Mouse (Mus musculus): ENCODE data around the gene Sptan1. TPM values are rescaled to one million over a fixed set of nuclear protein-coding genes. Genes with fewer than 3 reads are reported as not detected.

The Sptan1 gene
- polyA plus RNA-seq (2015; fragmentation: Nextera tagmentation; extraction: Ambion mirVana), result 58.6 and 60.9 TPM in 2 replicates

DNA sequence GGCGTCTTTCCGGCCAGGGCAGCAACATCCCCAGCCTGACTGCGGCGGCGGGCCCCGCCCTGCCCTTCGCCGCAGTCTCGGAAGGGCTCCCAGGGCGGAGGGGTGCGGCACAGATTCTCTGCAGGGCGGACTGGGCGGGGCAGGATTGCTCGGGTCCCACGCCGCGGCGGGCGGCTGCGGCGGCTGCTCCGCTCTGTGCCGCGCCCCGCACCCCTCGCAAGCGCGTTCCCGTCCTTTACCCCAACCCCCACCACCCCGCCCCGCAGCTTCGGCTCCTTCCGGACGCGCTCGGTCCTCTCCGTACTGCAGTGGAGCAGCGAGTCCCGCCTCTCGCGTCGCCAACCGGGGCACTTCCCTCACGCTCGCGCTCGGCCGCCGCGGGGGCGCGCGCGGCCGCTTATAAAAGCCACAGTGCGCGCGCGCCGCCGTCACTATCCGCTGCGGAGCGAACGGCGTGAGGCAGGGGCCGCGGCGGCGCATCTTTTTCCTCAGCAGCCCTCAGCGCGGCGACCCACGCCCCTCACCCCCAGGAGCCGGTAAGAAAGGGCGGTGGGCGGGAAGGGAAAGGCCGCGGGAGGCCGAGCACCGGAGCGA, at the start of gene Sptan1:
Gene Sptan1 (plus strand): TSS at position 311 of the 594 bp plus-strand sequence.
- H3K4me3 ChIP-seq (ENCODE audit: low read depth, low read length), result peak within 1 kb of the TSS; percentile 94
- H3K27ac ChIP-seq (ENCODE audit: low read depth, low read length), result peak within 1 kb of the TSS; percentile 90
- peak; percentile 98 for ATAC-seq
- H3K4me2 ChIP-seq (replicated peaks; ENCODE audit: low read depth), result peak within 1 kb of the TSS; percentile 81
- TF ChIP-seq CTCF (IDR thresholded peaks at IDR 0.05; ENCODE audit: low read depth), result no peak
- no peaks in the 10 kb centered on the region for H3K9me3 ChIP-seq (ENCODE audit: control insufficient read depth)
- H3K27me3 ChIP-seq (replicated peaks; ENCODE audit: control insufficient read depth, insufficient read depth, low read length), result no peaks in the 10 kb centered on the region
- H3K4me1 ChIP-seq (replicated peaks; ENCODE audit: control insufficient read depth, insufficient read depth, low read length), result peaks cover 20% of the 10 kb centered on the region
- H3K9ac ChIP-seq (ENCODE audit: low read depth, low read length), result peak within 1 kb of the TSS; percentile 91
- H3K36me3 ChIP-seq (ENCODE audit: control insufficient read depth, insufficient read depth), result peaks cover 4% of the 10 kb centered on the region; the same call in 1 of the 2 replicates
- under 1% methylated on average over 74 of the region's 82 CpGs for WGBS

- TF ChIP-seq CTCF (IDR thresholded peaks at IDR 0.05; ENCODE audit: low read depth), result no peak
- Histone ChIP-seq H3K36me3 (ENCODE audit: control insufficient read depth, insufficient read depth) (peaks cover 76% of the 10 kb centered on the region), H3K9me3 (ENCODE audit: control insufficient read depth) (no peaks in the 10 kb centered on the region), H3K27ac (ENCODE audit: low read depth, low read length) (0 out of 2 replicates have a peak overlapping the region, but pooled peaks have one; percentile 15), H3K9ac (ENCODE audit: low read depth, low read length) (no peak overlapping the region), H3K4me3 (ENCODE audit: low read depth, low read length) (no peak overlapping the region), H3K4me2 (replicated peaks; ENCODE audit: low read depth) (no peak overlapping the region), H3K27me3 (replicated peaks; ENCODE audit: control insufficient read depth, insufficient read depth, low read length) (no peaks in the 10 kb centered on the region), H3K4me1 (replicated peaks; ENCODE audit: control insufficient read depth, insufficient read depth, low read length) (no peaks in the 10 kb centered on the region)
- ATAC-seq, result no peak
- 81% methylated on average over 11 of the region's 11 CpGs for WGBS
Observed at GRCm38 (mm10) chr2:29917621-29918020, 47.7 kb upstream of the Sptan1 start.

DNA sequence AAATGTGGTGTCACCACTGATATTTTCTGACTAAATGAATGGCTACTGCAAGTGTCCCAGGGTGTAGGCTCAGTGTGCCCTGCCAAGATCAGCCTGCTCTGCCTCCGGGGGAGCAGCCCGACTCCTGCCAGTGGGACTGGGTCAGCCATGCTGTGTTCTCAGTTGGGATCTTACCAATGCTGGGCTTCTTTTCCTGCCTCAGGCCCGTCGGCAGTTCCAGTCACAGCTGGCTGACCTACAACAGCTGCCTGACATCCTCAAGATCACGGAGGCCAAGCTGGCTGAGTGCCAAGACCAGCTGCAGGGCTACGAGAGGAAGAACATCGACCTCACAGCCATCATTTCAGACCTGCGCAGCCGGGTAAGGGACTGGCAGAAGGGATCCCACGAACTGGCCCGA, 43.3 kb upstream of the Sptan1 start:
- ATAC-seq, result no peak
- H3K9me3 ChIP-seq (ENCODE audit: control insufficient read depth), result no peaks in the 10 kb centered on the region
- 45% methylated on average over 11 of the region's 11 CpGs for WGBS
- H3K4me3 ChIP-seq (ENCODE audit: low read depth, low read length), result no peak overlapping the region
- H3K27ac ChIP-seq (ENCODE audit: low read depth, low read length), result no peak overlapping the region
- H3K4me1 ChIP-seq (replicated peaks; ENCODE audit: control insufficient read depth, insufficient read depth, low read length), result no peaks in the 10 kb centered on the region
- no peak for TF ChIP-seq CTCF (IDR thresholded peaks at IDR 0.05; ENCODE audit: low read depth)
- no peak overlapping the region for H3K9ac ChIP-seq (ENCODE audit: low read depth, low read length)
- H3K27me3 ChIP-seq (replicated peaks; ENCODE audit: control insufficient read depth, insufficient read depth, low read length), result no peaks in the 10 kb centered on the region
- H3K4me2 ChIP-seq (replicated peaks; ENCODE audit: low read depth), result no peak overlapping the region
- H3K36me3 ChIP-seq (ENCODE audit: control insufficient read depth, insufficient read depth), result peaks cover 66% of the 10 kb centered on the region

- H3K27ac ChIP-seq (ENCODE audit: low read depth, low read length), result no peak overlapping the region
- H3K9me3 ChIP-seq (ENCODE audit: control insufficient read depth), result no peaks in the 10 kb centered on the region
- H3K4me1 ChIP-seq (replicated peaks; ENCODE audit: control insufficient read depth, insufficient read depth, low read length), result no peaks in the 10 kb centered on the region
- H3K9ac ChIP-seq (ENCODE audit: low read depth, low read length), result no peak overlapping the region
- no peak overlapping the region for H3K4me2 ChIP-seq (replicated peaks; ENCODE audit: low read depth)
- TF ChIP-seq CTCF (IDR thresholded peaks at IDR 0.05; ENCODE audit: low read depth), result no peak
- peaks cover 78% of the 10 kb centered on the region for H3K36me3 ChIP-seq (ENCODE audit: control insufficient read depth, insufficient read depth)
- no peak overlapping the region for H3K4me3 ChIP-seq (ENCODE audit: low read depth, low read length)
- WGBS, result 83% methylated on average over 5 of the region's 5 CpGs
- no peak for ATAC-seq
- no peaks in the 10 kb centered on the region for H3K27me3 ChIP-seq (replicated peaks; ENCODE audit: control insufficient read depth, insufficient read depth, low read length)
Observed at GRCm38 (mm10) chr2:29926542-29926941, 38.8 kb upstream of the Sptan1 start.

- ATAC-seq, result no peak
- Histone ChIP-seq H3K9me3 (ENCODE audit: control insufficient read depth) (no peaks in the 10 kb centered on the region), H3K4me1 (replicated peaks; ENCODE audit: control insufficient read depth, insufficient read depth, low read length) (no peaks in the 10 kb centered on the region), H3K27me3 (replicated peaks; ENCODE audit: control insufficient read depth, insufficient read depth, low read length) (no peaks in the 10 kb centered on the region), H3K36me3 (ENCODE audit: control insufficient read depth, insufficient read depth) (peaks cover 53% of the 10 kb centered on the region), H3K27ac (ENCODE audit: low read depth, low read length) (no peak overlapping the region), H3K9ac (ENCODE audit: low read depth, low read length) (no peak overlapping the region), H3K4me2 (replicated peaks; ENCODE audit: low read depth) (no peak overlapping the region), H3K4me3 (ENCODE audit: low read depth, low read length) (no peak overlapping the region)
- no peak for TF ChIP-seq CTCF (IDR thresholded peaks at IDR 0.05; ENCODE audit: low read depth)
- WGBS, result 86% methylated on average over 10 of the region's 10 CpGs
Observed at GRCm38 (mm10) chr2:29930506-29930905, 34.9 kb upstream of the Sptan1 start.

DNA sequence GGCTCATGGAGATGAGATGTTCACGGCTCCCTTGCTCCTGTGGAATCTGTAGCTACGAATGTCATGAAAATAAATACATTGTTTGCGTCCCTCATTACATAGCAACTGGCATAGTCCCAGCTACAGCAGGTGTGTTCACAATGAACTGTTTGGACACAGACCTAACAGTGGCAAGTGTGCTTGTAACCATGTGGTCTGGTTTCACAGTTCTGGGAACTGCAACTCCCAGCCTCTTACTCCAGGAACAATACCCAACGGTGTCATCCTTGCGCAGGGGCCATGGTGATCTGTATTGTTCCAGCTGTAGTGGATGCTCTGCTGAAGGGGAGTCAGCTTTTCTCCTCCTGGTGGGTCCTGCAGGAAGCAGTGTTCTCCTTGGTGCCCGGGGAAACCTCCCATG, 34.2 kb upstream of the Sptan1 start:
- H3K4me3 ChIP-seq (ENCODE audit: low read depth, low read length), result no peak overlapping the region
- 88% methylated on average over 6 of the region's 6 CpGs for WGBS
- no peak overlapping the region for H3K9ac ChIP-seq (ENCODE audit: low read depth, low read length)
- H3K27me3 ChIP-seq (replicated peaks; ENCODE audit: control insufficient read depth, insufficient read depth, low read length), result no peaks in the 10 kb centered on the region
- H3K9me3 ChIP-seq (ENCODE audit: control insufficient read depth), result no peaks in the 10 kb centered on the region
- no peak overlapping the region for H3K4me2 ChIP-seq (replicated peaks; ENCODE audit: low read depth)
- ATAC-seq, result no peak
- H3K36me3 ChIP-seq (ENCODE audit: control insufficient read depth, insufficient read depth), result peaks cover 46% of the 10 kb centered on the region
- no peak overlapping the region for H3K27ac ChIP-seq (ENCODE audit: low read depth, low read length)
- no peak for TF ChIP-seq CTCF (IDR thresholded peaks at IDR 0.05; ENCODE audit: low read depth)
- peaks cover 4% of the 10 kb centered on the region for H3K4me1 ChIP-seq (replicated peaks; ENCODE audit: control insufficient read depth, insufficient read depth, low read length)
